Mouse (Mus musculus) embryonic fibroblast, embryonic 13.5 days (primary cell): ENCODE results near the gene Cfap44. TPM values are rescaled to one million over a fixed set of nuclear protein-coding genes. Genes with fewer than 3 reads are reported as not detected.

Experiments
- H3K27ac ChIP-seq: 2 replicates; pipeline ENCODE4 v1.5.1; 2012; ENCODE audit warnings: low read length, control low read depth, inconsistent platforms; ENCODE audit not compliant: insufficient read depth
- H3K4me1 ChIP-seq: 2 replicates; pipeline ENCODE4 v1.6.1; 2011; ENCODE audit warnings: low read length; ENCODE audit not compliant: control insufficient read depth, insufficient read depth
- H3K4me3 ChIP-seq: 2 replicates; pipeline ENCODE4 v1.5.1; 2011; ENCODE audit warnings: mild to moderate bottlenecking, control low read depth, low read length; ENCODE audit not compliant: insufficient read depth
- CTCF ChIP-seq: IDR thresholded peaks from 2 replicates; pipeline ENCODE4 v1.5.1; 2011; ENCODE audit warnings: mild to moderate bottlenecking, control low read depth, low read length, moderate library complexity, borderline replicate concordance; ENCODE audit not compliant: insufficient read depth
- POLR2A ChIP-seq: IDR thresholded peaks from 2 replicates; pipeline ENCODE4 v1.6.1; 2011; ENCODE audit warnings: low read depth, mild to moderate bottlenecking, control low read depth, low read length, moderate library complexity
- polyA plus RNA-seq: library from polyadenylated mRNA; stranded (reverse); fragments of >200 nt; gene quantifications from 2 replicates; pipeline ENCODE4 v1.2.4, GENCODE M21; 2011; ENCODE audit warnings: low read depth; ENCODE audit not compliant: missing spikeins, insufficient read length

Cfap44 gene
- polyA plus RNA-seq, 1 experiment = not detected

DNA sequence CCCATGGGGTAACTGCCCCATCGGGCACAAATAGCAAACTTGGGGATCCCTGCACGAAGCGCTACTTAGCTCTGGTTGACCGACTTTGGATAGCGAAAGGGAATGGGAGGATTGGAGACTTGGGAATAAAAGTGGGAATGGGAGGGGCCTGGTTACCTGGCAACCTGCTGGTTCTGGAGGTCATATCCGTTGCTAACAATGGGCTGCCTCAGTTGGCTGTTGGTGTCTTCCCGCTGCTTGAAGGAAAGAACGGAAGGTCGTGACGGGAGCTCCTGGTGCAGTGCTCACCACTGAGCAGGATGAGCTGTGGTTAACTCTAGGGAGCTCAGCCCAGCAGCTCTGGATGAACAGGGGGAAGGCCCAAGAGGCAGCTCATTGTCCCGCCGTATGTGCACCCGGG is 92.6 kb downstream of the Cfap44 start:
- Histone ChIP-seq H3K27ac (no peak overlapping the region), H3K4me3 (no peak overlapping the region), H3K4me1 (peaks cover 8% of the 10 kb centered on the region)
- TF ChIP-seq CTCF = no peak
- TF ChIP-seq POLR2A = no peak

DNA sequence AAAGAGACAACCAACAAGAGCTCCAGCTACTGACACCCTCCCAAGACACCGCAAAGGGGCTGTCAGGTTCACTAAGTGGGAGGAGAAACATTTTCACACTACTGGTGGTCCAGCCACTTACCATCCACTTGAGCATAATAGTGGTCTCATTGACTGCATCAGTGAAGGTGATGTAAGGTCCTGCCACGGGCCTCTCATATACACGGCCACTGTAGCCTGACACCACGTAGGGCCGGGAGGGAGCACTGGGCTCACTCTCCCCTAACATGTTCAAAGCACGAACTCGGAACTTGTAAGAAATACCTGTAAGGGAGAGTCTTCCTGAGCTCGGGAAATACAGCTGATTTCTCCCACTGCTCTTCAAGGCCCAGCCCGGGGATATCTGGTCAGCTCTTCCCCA is 96.5 kb downstream of the Cfap44 start:
- H3K27ac ChIP-seq = no peak overlapping the region
- peaks cover 19% of the 10 kb centered on the region for H3K4me1 ChIP-seq
- no peak overlapping the region for H3K4me3 ChIP-seq
- TF ChIP-seq CTCF (no peak), POLR2A (no peak)

- Histone ChIP-seq H3K4me1 (peaks cover 20% of the 10 kb centered on the region), H3K4me3 (no peak overlapping the region), H3K27ac (no peak overlapping the region)
- TF ChIP-seq CTCF = no peak
- no peak for TF ChIP-seq POLR2A
These were observed 97.6 kb downstream of the Cfap44 start for GRCm38 (mm10) chr16:44492151-44492550.

DNA sequence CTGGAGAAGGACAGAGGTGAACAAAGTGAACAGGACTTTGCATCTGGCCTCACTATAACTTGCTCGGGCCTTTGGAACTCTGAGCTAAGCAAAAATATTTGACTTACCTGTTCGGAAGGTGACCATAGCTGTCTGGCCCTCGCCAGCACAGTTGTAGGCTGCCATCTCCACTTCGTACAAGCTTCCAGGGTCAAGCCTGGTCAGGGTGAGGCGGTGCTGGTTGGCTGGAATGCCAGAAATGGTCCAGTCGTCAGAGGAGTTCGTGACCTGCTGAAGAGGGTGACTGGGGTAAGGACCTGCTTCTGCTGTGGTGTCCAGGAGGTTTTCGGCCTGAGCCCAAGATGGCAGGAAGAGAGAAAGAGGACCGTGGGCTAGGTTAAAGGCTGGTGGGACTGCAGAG is 98.1 kb downstream of the Cfap44 start:
- H3K27ac ChIP-seq = no peak overlapping the region

GRCm38 (mm10) chr16:44493868-44494267 is 99.3 kb downstream of the Cfap44 start:
- peak overlapping the region; percentile 63 for H3K27ac ChIP-seq
- no peak overlapping the region for H3K4me3 ChIP-seq
- H3K4me1 ChIP-seq = peaks cover 22% of the 10 kb centered on the region
- TF ChIP-seq POLR2A (no peak), CTCF (no peak)

More for the DNA sequence above, 98.1 kb downstream of the Cfap44 start:
- Histone ChIP-seq H3K4me1 (peaks cover 22% of the 10 kb centered on the region), H3K4me3 (no peak overlapping the region)
- no peak for TF ChIP-seq POLR2A
- TF ChIP-seq CTCF = no peak

- H3K4me3 ChIP-seq = no peak overlapping the region
- TF ChIP-seq CTCF (no peak), POLR2A (no peak)
- H3K4me1 ChIP-seq = peaks cover 22% of the 10 kb centered on the region
- peak overlapping the region; percentile 63 for H3K27ac ChIP-seq
These were observed 100.0 kb downstream of the Cfap44 start for GRCm38 (mm10) chr16:44494441-44495108.

- TF ChIP-seq POLR2A = no peak
- no peak for TF ChIP-seq CTCF
- H3K4me1 ChIP-seq = peaks cover 17% of the 10 kb centered on the region
- no peak overlapping the region for H3K4me3 ChIP-seq
- peak overlapping the region; percentile 65 for H3K27ac ChIP-seq
These were observed 102.4 kb downstream of the Cfap44 start for GRCm38 (mm10) chr16:44496971-44497464.

- no peak overlapping the region for H3K27ac ChIP-seq
- no peak overlapping the region for H3K4me3 ChIP-seq
- TF ChIP-seq POLR2A (no peak), CTCF (no peak)
- H3K4me1 ChIP-seq = peaks cover 9% of the 10 kb centered on the region
These were observed 103.9 kb downstream of the Cfap44 start for GRCm38 (mm10) chr16:44498447-44498846.

- TF ChIP-seq POLR2A = no peak
- no peak for TF ChIP-seq CTCF
- Histone ChIP-seq H3K4me3 (no peak overlapping the region), H3K4me1 (0 out of 2 replicates have a peak, but pooled peaks cover 3% of the 10 kb centered on the region), H3K27ac (no peak overlapping the region)
These were observed 107.2 kb downstream of the Cfap44 start for GRCm38 (mm10) chr16:44501783-44502182.

GRCm38 (mm10) chr16:44502325-44502724 is 107.7 kb downstream of the Cfap44 start:
- 0 out of 2 replicates have a peak, but pooled peaks cover under 1% of the 10 kb centered on the region for H3K4me1 ChIP-seq
- TF ChIP-seq CTCF (no peak), POLR2A (no peak)
- no peak overlapping the region for H3K4me3 ChIP-seq
- no peak overlapping the region for H3K27ac ChIP-seq
